Mouse (Mus musculus): ENCODE data around the gene Lasp1.

Lasp1 gene

GRCm38 (mm10) chr11:97883542-97883917, 84.7 kb downstream of the Lasp1 start:
- DNase-seq: peak; percentile 72

- peak; percentile 97 for DNase-seq
Observed at GRCm38 (mm10) chr11:97883918-97884600, 85.3 kb downstream of the Lasp1 start, which contains the start of gene Fbxo47. Fbxo47 (minus strand) TSS chr11:97884154.

GRCm38 (mm10) chr11:97884601-97885185, 85.9 kb downstream of the Lasp1 start:
- DNase-seq: no peak

GRCm38 (mm10) chr11:97885296-97885915, 86.6 kb downstream of the Lasp1 start:
- DNase-seq: no peak

All from cerebellum, adult 8-10 months (tissue).